Mouse (Mus musculus): ENCODE results near the gene Reln.

GRCm38 (mm10) chr5:22116922-22117321 is 227.6 kb downstream of the Reln start:
- no peak for TF ChIP-seq CTCF (IDR thresholded peaks at IDR 0.05)
- no peak for TF ChIP-seq EP300 (IDR thresholded peaks at IDR 0.05)
